Mouse (Mus musculus) cerebellum, adult 2 months (tissue): ENCODE data around the gene Fkbp8.

Experiments
- CTCF ChIP-seq: fragments of 200-500 bp; IDR thresholded peaks from 2 replicates; pipeline ENCODE4 v1.5.1; 2011; ENCODE audit warnings: low read depth, mild to moderate bottlenecking, control low read depth, low read length, moderate library complexity, borderline replicate concordance; ENCODE audit not compliant: insufficient read depth
- POLR2A ChIP-seq: fragments of 200-500 bp; IDR thresholded peaks from 2 replicates; pipeline ENCODE4 v1.6.1; 2011; ENCODE audit warnings: low read length, control low read depth, borderline replicate concordance; ENCODE audit not compliant: insufficient read depth

GRCm38 (mm10) chr8:70490880-70491495, 36.5 kb upstream of the Fkbp8 start:
- no peak for TF ChIP-seq CTCF
- TF ChIP-seq POLR2A, result no peak
